Mouse (Mus musculus) CH12.LX (cell line): Measurements from ENCODE around the gene Arpc1b.

Experiments used
- CHD1 ChIP-seq: IDR thresholded peaks from 2 replicates; pipeline ENCODE4 v1.6.1; 2012; ENCODE audit warnings: low read depth, low read length, improper control_type of control experiment, inconsistent platforms
- CTCF ChIP-seq, 2 experiments: IDR thresholded peaks in 1 of 2; conservative IDR thresholded peaks in 1 of 2; 2 replicates each; pipeline ENCODE4 v1.5.1; 2011 to 2012; ENCODE audit warnings: low read depth in 2 of 2, low read length in 2 of 2, improper control_type of control experiment in 1 of 2, inconsistent platforms in 1 of 2, mild to moderate bottlenecking in 1 of 2, moderate library complexity in 1 of 2
- EP300 ChIP-seq: IDR thresholded peaks from 2 replicates; pipeline ENCODE4 v1.6.1; 2011; ENCODE audit warnings: low read length, improper control_type of control experiment
- HCFC1 ChIP-seq: IDR thresholded peaks from 2 replicates; pipeline ENCODE4 v1.6.1; 2012; ENCODE audit warnings: low read depth, mild to moderate bottlenecking, inconsistent platforms, low read length, improper control_type of control experiment
- MAX ChIP-seq: IDR thresholded peaks from 2 replicates; pipeline ENCODE4 v1.6.1; 2011; ENCODE audit warnings: low read length, improper control_type of control experiment
- MAZ ChIP-seq: IDR thresholded peaks from 2 replicates; pipeline ENCODE4 v1.6.1; 2012; ENCODE audit warnings: low read depth, mild to moderate bottlenecking, inconsistent platforms, low read length, improper control_type of control experiment, moderate library complexity
- POLR2A ChIP-seq: IDR thresholded peaks from 2 replicates; pipeline ENCODE4 v1.6.1; 2011; ENCODE audit warnings: low read depth, mild to moderate bottlenecking, improper control_type of control experiment, low read length
- SIN3A ChIP-seq: IDR thresholded peaks from 2 replicates; pipeline ENCODE4 v1.6.1; 2012; ENCODE audit warnings: low read length, improper control_type of control experiment, inconsistent platforms
- ZC3H11A ChIP-seq: IDR thresholded peaks from 2 replicates; pipeline ENCODE4 v1.6.1; 2012; ENCODE audit warnings: low read depth, mild to moderate bottlenecking, inconsistent platforms, low read length, improper control_type of control experiment
- ZMIZ1 ChIP-seq: IDR thresholded peaks from 2 replicates; pipeline ENCODE4 v1.6.1; 2012; ENCODE audit warnings: low read depth, mild to moderate bottlenecking, inconsistent platforms, low read length, improper control_type of control experiment
- ZNF384 ChIP-seq: IDR thresholded peaks from 2 replicates; pipeline ENCODE4 v1.6.1; 2012; ENCODE audit warnings: low read depth, low read length, improper control_type of control experiment, inconsistent platforms

DNA sequence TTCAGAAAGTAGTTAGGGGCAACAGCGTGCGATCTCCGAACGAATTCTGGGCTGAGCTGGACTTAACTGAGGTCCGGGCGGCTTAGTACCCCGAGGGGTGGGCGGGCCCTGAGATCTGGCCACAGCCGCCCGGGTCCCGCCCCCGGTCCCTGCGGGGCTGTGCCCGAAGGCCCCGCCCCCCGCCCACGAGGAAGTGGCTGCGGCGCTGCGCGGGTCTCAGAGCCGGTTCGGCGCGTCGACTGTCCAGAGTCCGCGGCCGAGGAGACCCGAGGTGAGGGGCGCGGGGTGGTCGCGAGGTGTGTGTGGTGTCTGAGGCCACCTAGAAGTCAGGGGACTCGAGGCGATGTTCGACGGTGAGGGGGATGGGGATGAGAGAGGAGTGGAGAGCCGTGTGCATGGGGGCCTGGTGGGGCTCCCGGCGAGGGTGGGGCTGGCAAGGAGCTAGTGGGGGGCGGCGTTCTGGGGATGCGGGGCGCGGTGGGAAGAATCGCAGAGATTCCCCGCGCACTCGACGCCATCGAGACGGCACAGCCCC, at the start of gene Arpc1b:
- TF ChIP-seq CTCF (conservative IDR thresholded peaks at IDR 0.05 in 1 of 2, IDR thresholded peaks at IDR 0.05 in 1 of 2; ENCODE audit: low read depth in 2 of 2, low read length in 2 of 2) (no peak), HCFC1 (no peak), SIN3A (no peak; the same call in 1 of the 2 replicates), CHD1 (no peak), POLR2A (peak; percentile 86), ZNF384 (no peak), MAZ (no peak; the same call in 1 of the 2 replicates), EP300 (no peak), ZMIZ1 (peak; percentile 56), ZC3H11A (no peak), MAX (peak; percentile 29; the same call in 1 of the 2 replicates)
